Mouse (Mus musculus): ENCODE measurements around the gene Rab26. TPM values are rescaled to one million over a fixed set of nuclear protein-coding genes. Genes with fewer than 3 reads are reported as not detected.

Gene Rab26
- polyA plus RNA-seq, 1 experiment from 2014 or later: 3.0 TPM

- Histone ChIP-seq H3K9ac (peak overlapping the region; percentile 55), H3K4me3 (peak overlapping the region; percentile 94), H3K27me3 (no peaks in the 10 kb centered on the region), H3K9me3 (no peaks in the 10 kb centered on the region), H3K4me1 (peaks cover 62% of the 10 kb centered on the region), H3K36me3 (peaks cover 10% of the 10 kb centered on the region; the same call in 1 of the 2 replicates), H3K27ac (peak overlapping the region; percentile 81), H3K4me2 (peak overlapping the region; percentile 64)
- no peak for ATAC-seq (ENCODE audit: insufficient number of reproducible peaks, low FRiP score, low TSS enrichment, low read depth)
- WGBS: under 1% methylated on average over 8 of the region's 8 CpGs
Observed at GRCm38 (mm10) chr17:24528560-24528918, 5.5 kb downstream of the Rab26 start.

- Histone ChIP-seq H3K27ac (peak within 1 kb of the TSS; percentile 93), H3K4me2 (peak within 1 kb of the TSS; percentile 64), H3K9me3 (no peaks in the 10 kb centered on the region), H3K36me3 (peaks cover 10% of the 10 kb centered on the region; the same call in 1 of the 2 replicates), H3K4me1 (peaks cover 56% of the 10 kb centered on the region), H3K27me3 (no peaks in the 10 kb centered on the region), H3K4me3 (peak within 1 kb of the TSS; percentile 94), H3K9ac (peak within 1 kb of the TSS; percentile 95)
- WGBS: under 1% methylated on average over 40 of the region's 40 CpGs
- ATAC-seq (ENCODE audit: insufficient number of reproducible peaks, low FRiP score, low TSS enrichment, low read depth): peak; percentile 98
Observed at GRCm38 (mm10) chr17:24527723-24528559, 6.1 kb downstream of the Rab26 start, which contains the start of gene Traf7. TSS of gene Traf7 (minus strand) at chr17:24527938.

- Histone ChIP-seq H3K4me1 (peaks cover 50% of the 10 kb centered on the region), H3K4me2 (peak overlapping the region; percentile 53), H3K9me3 (no peaks in the 10 kb centered on the region), H3K27me3 (no peaks in the 10 kb centered on the region), H3K4me3 (peak overlapping the region; percentile 94), H3K9ac (peak overlapping the region; percentile 95), H3K27ac (peak overlapping the region; percentile 93), H3K36me3 (peaks cover 10% of the 10 kb centered on the region; the same call in 1 of the 2 replicates)
- no peak for ATAC-seq (ENCODE audit: insufficient number of reproducible peaks, low FRiP score, low TSS enrichment, low read depth)
- WGBS: under 1% methylated on average over 19 of the region's 19 CpGs
Observed at GRCm38 (mm10) chr17:24527315-24527714, 6.7 kb downstream of the Rab26 start.

- no peak for ATAC-seq (ENCODE audit: insufficient number of reproducible peaks, low FRiP score, low TSS enrichment, low read depth)
- 52% methylated on average over 2 of the region's 2 CpGs for WGBS
- peaks cover 12% of the 10 kb centered on the region for H3K36me3 ChIP-seq
- peak overlapping the region; percentile 79 for H3K27ac ChIP-seq
- H3K4me3 ChIP-seq: no peak overlapping the region
- H3K9me3 ChIP-seq: no peaks in the 10 kb centered on the region
- H3K4me2 ChIP-seq: no peak overlapping the region
- H3K4me1 ChIP-seq: peaks cover 27% of the 10 kb centered on the region
- H3K27me3 ChIP-seq: no peaks in the 10 kb centered on the region
- 0 out of 2 replicates have a peak overlapping the region, but pooled peaks have one; percentile 24 for H3K9ac ChIP-seq
Observed at GRCm38 (mm10) chr17:24524734-24525133, 9.3 kb downstream of the Rab26 start.

DNA sequence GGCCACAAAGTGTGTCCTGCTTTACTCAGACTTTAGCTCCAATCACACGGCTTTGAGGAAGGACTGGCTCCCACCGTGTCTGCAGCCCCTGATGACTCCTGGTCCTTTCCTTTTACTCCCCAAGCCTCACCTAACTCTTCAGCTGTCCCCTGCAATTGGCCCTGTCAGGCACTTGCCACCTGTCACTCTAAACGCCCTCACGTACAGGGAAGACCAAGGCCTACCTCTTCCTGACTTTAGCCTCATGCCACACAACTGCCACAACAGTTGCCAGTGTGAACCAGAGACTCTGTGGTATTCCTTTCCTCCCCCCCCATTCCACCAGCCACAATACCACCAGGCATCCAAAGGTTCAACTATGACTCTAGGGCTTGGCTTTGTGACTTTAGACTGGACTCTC lies 13.6 kb downstream of the Rab26 start:
- Histone ChIP-seq H3K9ac (no peak overlapping the region), H3K4me2 (no peak overlapping the region), H3K9me3 (no peaks in the 10 kb centered on the region), H3K27ac (no peak overlapping the region), H3K4me3 (no peak overlapping the region), H3K36me3 (peaks cover 46% of the 10 kb centered on the region), H3K4me1 (peaks cover 6% of the 10 kb centered on the region), H3K27me3 (no peaks in the 10 kb centered on the region)
- WGBS: 78% methylated on average over 4 of the region's 4 CpGs
- no peak for ATAC-seq (ENCODE audit: insufficient number of reproducible peaks, low FRiP score, low TSS enrichment, low read depth)

- Histone ChIP-seq H3K9ac (no peak overlapping the region), H3K4me1 (no peaks in the 10 kb centered on the region), H3K27me3 (no peaks in the 10 kb centered on the region), H3K27ac (peak overlapping the region; percentile 55; the same call in 1 of the 2 replicates), H3K4me2 (no peak overlapping the region), H3K9me3 (no peaks in the 10 kb centered on the region), H3K4me3 (no peak overlapping the region), H3K36me3 (peaks cover 92% of the 10 kb centered on the region)
- WGBS: 85% methylated on average over 24 of the region's 24 CpGs
- no peak for ATAC-seq (ENCODE audit: insufficient number of reproducible peaks, low FRiP score, low TSS enrichment, low read depth)
Observed at GRCm38 (mm10) chr17:24514270-24515257, 19.4 kb downstream of the Rab26 start.

- no peaks in the 10 kb centered on the region for H3K4me1 ChIP-seq
- WGBS: 46% methylated on average over 5 of the region's 5 CpGs
- H3K4me3 ChIP-seq: no peak overlapping the region
- H3K27me3 ChIP-seq: no peaks in the 10 kb centered on the region
- no peaks in the 10 kb centered on the region for H3K9me3 ChIP-seq
- no peak overlapping the region for H3K4me2 ChIP-seq
- no peak overlapping the region for H3K27ac ChIP-seq
- H3K9ac ChIP-seq: no peak overlapping the region
- no peak for ATAC-seq (ENCODE audit: insufficient number of reproducible peaks, low FRiP score, low TSS enrichment, low read depth)
- peaks cover 96% of the 10 kb centered on the region for H3K36me3 ChIP-seq
Observed at GRCm38 (mm10) chr17:24513609-24514008, 20.4 kb downstream of the Rab26 start.

DNA sequence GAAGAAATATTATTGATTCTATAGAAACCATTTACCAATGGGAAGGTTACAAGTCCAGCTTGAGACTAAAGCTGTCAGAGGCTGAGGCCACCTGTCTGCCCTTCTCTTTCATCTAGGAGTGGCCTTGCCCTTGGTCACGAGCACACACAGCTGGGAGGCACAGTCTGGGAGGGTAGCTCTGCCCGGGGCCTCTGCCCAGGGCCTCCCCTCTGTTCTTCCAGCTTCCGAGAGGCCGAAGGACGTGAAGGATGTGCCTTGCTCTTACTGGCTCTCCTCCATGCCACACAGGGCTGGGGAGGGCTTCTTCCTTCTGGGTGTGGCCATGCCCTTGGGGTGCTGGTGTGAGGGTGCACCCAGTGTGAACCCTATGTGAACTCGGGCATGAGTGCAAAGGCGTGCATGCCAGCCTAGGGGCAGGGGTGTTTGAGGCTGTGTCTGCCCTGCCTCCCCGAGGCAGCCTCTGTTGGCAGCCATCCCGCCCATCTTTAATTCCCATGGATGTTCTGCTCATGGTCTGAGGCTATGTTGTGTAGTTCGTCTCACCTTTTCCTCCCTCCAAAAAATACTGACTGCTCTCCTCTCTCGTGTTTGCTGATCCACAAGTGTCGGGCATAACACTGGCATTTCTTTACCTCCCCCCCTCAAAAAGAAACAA lies 26.1 kb downstream of the Rab26 start:
- Histone ChIP-seq H3K4me3 (no peak overlapping the region), H3K9me3 (no peaks in the 10 kb centered on the region), H3K27me3 (no peaks in the 10 kb centered on the region), H3K4me1 (peaks cover 15% of the 10 kb centered on the region), H3K4me2 (no peak overlapping the region), H3K9ac (no peak overlapping the region), H3K36me3 (peaks cover 70% of the 10 kb centered on the region), H3K27ac (0 out of 2 replicates have a peak overlapping the region, but pooled peaks have one; percentile 18)
- no peak; the same call in 1 of the 2 replicates for ATAC-seq (ENCODE audit: insufficient number of reproducible peaks, low FRiP score, low TSS enrichment, low read depth)
- WGBS: 66% methylated on average over 12 of the region's 12 CpGs

- WGBS: 47% methylated on average over 19 of the region's 19 CpGs
- Histone ChIP-seq H3K4me2 (no peak overlapping the region), H3K36me3 (peaks cover 69% of the 10 kb centered on the region), H3K27ac (no peak overlapping the region), H3K27me3 (no peaks in the 10 kb centered on the region), H3K4me3 (no peak overlapping the region), H3K4me1 (peaks cover 17% of the 10 kb centered on the region), H3K9ac (no peak overlapping the region), H3K9me3 (no peaks in the 10 kb centered on the region)
- no peak for ATAC-seq (ENCODE audit: insufficient number of reproducible peaks, low FRiP score, low TSS enrichment, low read depth)
Observed at GRCm38 (mm10) chr17:24507129-24507664, 26.8 kb downstream of the Rab26 start.

GRCm38 (mm10) chr17:24506332-24507070 lies 27.5 kb downstream of the Rab26 start:
- no peaks in the 10 kb centered on the region for H3K9me3 ChIP-seq
- H3K36me3 ChIP-seq: peaks cover 62% of the 10 kb centered on the region
- no peak for ATAC-seq (ENCODE audit: insufficient number of reproducible peaks, low FRiP score, low TSS enrichment, low read depth)
- H3K9ac ChIP-seq: no peak overlapping the region
- peaks cover 20% of the 10 kb centered on the region for H3K4me1 ChIP-seq
- H3K4me3 ChIP-seq: no peak overlapping the region
- H3K4me2 ChIP-seq: peak overlapping the region; percentile 22
- 35% methylated on average over 36 of the region's 36 CpGs for WGBS
- H3K27ac ChIP-seq: no peak overlapping the region
- H3K27me3 ChIP-seq: no peaks in the 10 kb centered on the region

All from limb, embryonic 15.5 days (tissue).